Mouse (Mus musculus) midbrain, embryonic 11.5 days (tissue): ENCODE results near the gene E2f7. TPM values are rescaled to one million over a fixed set of nuclear protein-coding genes. Genes with fewer than 3 reads are reported as not detected.

ENCODE experiments used
- ATAC-seq: fragments of 200-750 bp; cut with Nextera tagmentation; 2 replicates; pipeline ENCODE4 v1.8.0; 2017; ENCODE audit warnings: moderate TSS enrichment, moderate library complexity; ENCODE audit not compliant: low FRiP score
- DNase-seq: peaks from one replicate; pipeline ENCODE4 v3.0.0; 2015; ENCODE audit warnings: low spot score; ENCODE audit errors: missing footprints
- H3K27ac ChIP-seq: fragments of 300-500 bp; sonication (generic); 2 replicates; pipeline ENCODE4 v1.5.1; 2014; ENCODE audit warnings: low read depth, low read length
- H3K27me3 ChIP-seq: fragments of 300-500 bp; sonication (generic); 2 replicates; pipeline ENCODE4 v1.6.1; 2014; ENCODE audit warnings: mild to moderate bottlenecking, low read length, moderate library complexity, mixed read lengths; ENCODE audit not compliant: control insufficient read depth, insufficient read depth
- H3K36me3 ChIP-seq: fragments of 300-500 bp; sonication (generic); 2 replicates; pipeline ENCODE4 v1.6.1; 2014; ENCODE audit warnings: mild to moderate bottlenecking, low read length, moderate library complexity, mixed read lengths; ENCODE audit not compliant: control insufficient read depth, insufficient read depth
- H3K4me1 ChIP-seq: fragments of 300-500 bp; sonication (generic); 2 replicates; pipeline ENCODE4 v1.6.1; 2014; ENCODE audit warnings: low read length; ENCODE audit not compliant: control insufficient read depth, insufficient read depth
- H3K4me2 ChIP-seq: fragments of 300-500 bp; sonication (generic); 2 replicates; pipeline ENCODE4 v1.6.1; 2014; ENCODE audit warnings: mild to moderate bottlenecking, moderate library complexity
- H3K4me3 ChIP-seq: fragments of 300-500 bp; sonication (generic); 2 replicates; pipeline ENCODE4 v1.5.1; 2014; ENCODE audit warnings: low read depth, low read length
- H3K9ac ChIP-seq: fragments of 300-500 bp; sonication (generic); 2 replicates; pipeline ENCODE4 v1.6.1; 2014; ENCODE audit warnings: low read length
- H3K9me3 ChIP-seq: fragments of 300-500 bp; sonication (generic); 2 replicates; pipeline ENCODE4 v1.6.1; 2016; ENCODE audit warnings: low read length; ENCODE audit not compliant: control insufficient read depth
- WGBS: fragments of 180-500 bp; shearing (Covaris S2); extraction: QIAGEN DNeasy Blood & Tissue Kit; methylation state at CpG from one replicate; pipeline ENCODE4 v1.1.7; 2014; 5-methylcytosine and 5-hydroxymethylcytosine counted together
- polyA plus RNA-seq: library from polyadenylated mRNA; unstranded; fragments of >200 nt; fragmentation: Nextera tagmentation; extraction: Ambion mirVana; gene quantifications from 2 replicates; pipeline ENCODE4 v1.2.1, GENCODE M21; 2014

Gene E2f7
- polyA plus RNA-seq, result 31.3 and 35.9 TPM in 2 replicates

DNA sequence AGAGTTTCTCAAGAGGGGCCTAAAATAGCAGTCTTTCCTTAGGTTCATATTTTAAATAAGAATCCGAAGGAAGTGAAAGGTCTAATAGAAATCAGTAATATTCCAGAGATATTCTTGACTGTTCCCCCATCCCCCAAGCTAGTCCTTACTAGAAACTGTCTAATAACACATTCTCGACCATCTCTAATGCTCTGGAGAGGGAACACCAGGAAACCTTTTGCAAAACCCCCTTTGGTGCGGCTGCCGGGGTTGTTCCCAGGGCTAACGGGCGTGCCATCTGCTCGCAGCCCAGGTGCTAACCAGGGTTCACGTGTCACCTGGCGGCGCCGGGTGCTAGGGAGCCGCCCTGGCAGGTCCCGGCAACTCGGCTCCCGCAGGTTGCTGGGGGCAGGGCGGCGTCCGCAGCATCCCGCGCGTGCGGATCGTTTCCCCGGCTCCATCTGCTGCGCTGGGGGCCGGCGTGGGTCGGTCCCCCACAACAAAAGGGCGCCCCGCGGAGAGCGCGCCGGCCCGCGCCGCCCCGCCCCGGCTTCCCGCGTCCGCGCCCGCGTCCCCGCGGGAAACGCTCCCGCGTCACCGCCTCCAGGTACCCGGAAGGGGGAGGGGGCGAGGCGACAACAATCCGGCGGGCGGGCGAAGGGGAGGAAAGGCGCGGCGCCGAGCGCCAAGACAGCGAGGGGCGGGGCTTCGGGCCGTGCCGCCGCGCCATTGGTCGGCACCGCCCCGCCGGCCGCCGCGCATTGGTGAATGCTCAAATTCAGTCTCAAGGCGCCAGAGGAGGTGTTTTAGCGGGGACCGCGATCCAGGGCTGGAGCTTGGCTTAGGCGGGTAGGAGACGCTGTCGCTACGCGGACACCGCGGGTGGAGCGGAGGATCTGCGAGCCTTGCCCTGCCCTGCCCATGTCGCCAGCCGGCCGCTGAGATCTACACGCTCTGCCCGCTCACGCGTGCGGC is at the start of gene E2f7:
TSS of gene E2f7 (plus strand) at position 754 of the 954 bp plus-strand sequence.
- H3K4me2 ChIP-seq, result peak within 1 kb of the TSS; percentile 47
- peak within 1 kb of the TSS; percentile 40; the same call in 1 of the 2 replicates for H3K27ac ChIP-seq
- H3K36me3 ChIP-seq, result peaks cover 10% of the 10 kb centered on the region
- ATAC-seq (peak; percentile 98), DNase-seq (peak; percentile 99)
- H3K4me1 ChIP-seq, result peaks cover 10% of the 10 kb centered on the region
- H3K27me3 ChIP-seq, result no peaks in the 10 kb centered on the region
- under 1% methylated on average over 82 of the region's 98 CpGs for WGBS
- H3K4me3 ChIP-seq, result peak within 1 kb of the TSS; percentile 50
- H3K9ac ChIP-seq, result peak within 1 kb of the TSS; percentile 71
- no peaks in the 10 kb centered on the region for H3K9me3 ChIP-seq

DNA sequence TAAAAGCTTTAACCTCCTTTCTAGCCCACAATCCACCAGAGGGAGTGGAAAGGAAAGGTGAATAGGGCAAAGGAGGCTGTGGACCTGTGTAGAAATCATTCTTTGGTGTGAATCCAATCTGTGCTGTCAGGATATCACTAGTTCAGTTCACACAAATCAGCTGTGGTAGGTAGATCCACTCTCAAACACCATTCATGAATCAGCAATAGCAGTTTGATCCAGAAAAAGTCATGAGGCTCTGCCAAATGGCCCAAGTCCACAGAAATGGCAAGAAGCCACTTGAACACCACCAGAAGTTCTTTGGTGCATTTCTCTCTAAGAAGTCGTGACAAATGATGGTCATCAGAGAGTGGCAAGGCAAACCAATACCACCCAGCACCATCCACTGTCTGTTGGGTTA is 44.0 kb upstream of the E2f7 start:
- WGBS, result 72% methylated on average over 1 of the region's 1 CpGs
- Histone ChIP-seq H3K4me1 (no peaks in the 10 kb centered on the region), H3K27me3 (no peaks in the 10 kb centered on the region), H3K4me2 (no peak overlapping the region), H3K27ac (no peak overlapping the region), H3K36me3 (no peaks in the 10 kb centered on the region), H3K9ac (no peak overlapping the region), H3K4me3 (no peak overlapping the region), H3K9me3 (no peaks in the 10 kb centered on the region)
- ATAC-seq (no peak), DNase-seq (no peak)

DNA sequence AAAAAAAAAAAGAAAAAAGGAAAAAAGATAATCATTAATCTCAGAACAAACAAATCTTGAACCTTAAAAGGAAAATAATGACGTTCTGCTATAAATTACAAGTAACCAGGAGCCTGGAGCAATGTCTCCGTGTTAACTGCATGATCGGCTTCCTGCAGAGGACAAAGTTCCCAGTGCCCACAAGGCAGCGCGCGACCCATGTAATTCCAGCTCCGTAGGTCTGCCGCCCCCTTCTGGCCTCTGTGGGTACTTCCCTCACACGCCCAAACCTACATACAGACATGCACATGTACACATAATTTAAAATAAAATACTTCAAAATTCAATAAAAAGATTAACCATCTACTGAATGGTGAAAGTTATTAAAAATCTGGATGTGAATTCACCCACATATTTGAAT is 39.6 kb upstream of the E2f7 start:
- no peaks in the 10 kb centered on the region for H3K9me3 ChIP-seq
- ATAC-seq (no peak), DNase-seq (peak; percentile 88)
- no peaks in the 10 kb centered on the region for H3K27me3 ChIP-seq
- no peak overlapping the region for H3K4me2 ChIP-seq
- no peaks in the 10 kb centered on the region for H3K36me3 ChIP-seq
- H3K9ac ChIP-seq, result no peak overlapping the region
- H3K4me3 ChIP-seq, result no peak overlapping the region
- WGBS, result 46% methylated on average over 9 of the region's 9 CpGs
- no peak overlapping the region for H3K27ac ChIP-seq
- H3K4me1 ChIP-seq, result no peaks in the 10 kb centered on the region

DNA sequence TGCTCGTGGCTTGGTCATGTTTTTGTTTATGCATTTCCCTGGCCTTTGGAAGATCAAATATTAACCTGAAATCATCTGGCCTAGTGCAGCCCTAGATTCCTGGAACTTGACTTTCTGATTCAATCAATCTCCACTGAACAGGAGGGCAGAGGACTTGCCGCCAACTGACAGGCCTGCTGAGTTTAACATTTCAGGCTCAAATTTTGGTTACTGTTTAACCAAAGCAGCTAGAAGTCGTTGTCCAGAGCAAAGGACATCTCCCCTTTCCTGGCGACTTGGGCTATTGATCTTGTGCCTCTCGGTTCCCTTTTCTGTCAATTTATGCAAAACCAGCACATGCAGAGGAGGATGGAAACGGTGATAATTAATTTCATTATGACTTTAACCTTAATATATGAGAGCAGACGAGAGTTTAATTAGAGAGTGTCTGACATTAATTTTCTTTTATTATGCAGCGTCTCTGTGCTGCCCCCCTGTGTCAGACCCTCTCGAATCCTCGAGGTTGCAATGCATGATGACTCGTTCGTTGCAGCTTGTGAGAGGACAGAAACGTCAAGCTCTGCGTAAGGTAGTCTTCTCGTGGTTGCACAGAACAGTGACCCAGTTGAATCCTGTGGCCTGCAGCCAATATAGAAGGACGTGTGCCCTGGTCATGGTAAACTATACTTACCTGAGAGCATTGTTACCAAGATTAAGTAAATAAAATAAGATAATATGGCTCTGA is 37.7 kb upstream of the E2f7 start:
- ATAC-seq (no peak), DNase-seq (no peak)
- Histone ChIP-seq H3K4me2 (no peak overlapping the region), H3K9me3 (no peaks in the 10 kb centered on the region), H3K9ac (no peak overlapping the region), H3K4me1 (no peaks in the 10 kb centered on the region), H3K27ac (no peak overlapping the region), H3K36me3 (no peaks in the 10 kb centered on the region), H3K4me3 (no peak overlapping the region), H3K27me3 (no peaks in the 10 kb centered on the region)
- 73% methylated on average over 16 of the region's 16 CpGs for WGBS

DNA sequence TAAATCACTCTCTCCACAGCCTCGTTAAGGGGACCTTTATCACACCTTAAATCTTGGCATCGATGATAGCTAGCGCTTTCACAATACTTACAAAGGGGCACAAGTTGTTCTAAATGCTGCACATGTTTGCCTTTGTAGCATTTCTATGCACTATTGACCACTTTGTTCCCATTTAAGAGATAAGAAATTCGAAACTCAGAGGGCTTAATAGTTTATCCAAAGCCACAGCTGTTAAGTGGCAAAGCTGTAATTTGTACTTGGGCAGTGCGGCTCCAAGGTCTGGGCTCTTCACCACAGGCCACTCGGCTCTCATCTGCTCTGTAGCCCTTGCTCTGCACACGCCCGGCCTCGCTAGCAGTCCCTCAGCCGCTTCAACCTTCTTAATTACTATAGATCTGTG is 28.4 kb upstream of the E2f7 start:
- Histone ChIP-seq H3K9me3 (no peaks in the 10 kb centered on the region), H3K4me2 (no peak overlapping the region), H3K27me3 (no peaks in the 10 kb centered on the region), H3K27ac (no peak overlapping the region), H3K9ac (no peak overlapping the region), H3K4me3 (no peak overlapping the region), H3K36me3 (no peaks in the 10 kb centered on the region), H3K4me1 (no peaks in the 10 kb centered on the region)
- ATAC-seq (no peak), DNase-seq (no peak)
- 74% methylated on average over 10 of the region's 10 CpGs for WGBS

DNA sequence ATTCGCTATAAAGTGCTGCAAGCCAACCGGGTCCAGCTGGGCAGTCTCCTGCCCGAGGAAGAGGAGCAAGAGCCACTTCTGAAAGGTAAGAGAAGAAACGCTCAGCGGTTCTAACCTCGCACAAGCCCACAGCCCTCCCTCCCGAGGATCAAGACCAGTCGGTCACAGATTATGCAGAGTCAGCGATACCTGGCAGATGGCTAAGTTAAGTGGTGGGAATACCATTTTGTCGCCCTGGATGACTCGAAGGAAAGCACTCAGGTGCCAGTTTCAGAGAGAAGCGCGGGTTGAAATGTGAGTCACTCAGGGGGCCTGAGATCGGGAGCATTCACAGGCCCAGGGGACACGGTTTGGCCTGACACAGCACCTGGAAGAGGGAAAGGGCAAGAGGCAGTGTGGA is 18.8 kb upstream of the E2f7 start:
- H3K36me3 ChIP-seq, result no peaks in the 10 kb centered on the region
- H3K27me3 ChIP-seq, result no peaks in the 10 kb centered on the region
- H3K27ac ChIP-seq, result no peak overlapping the region
- H3K4me2 ChIP-seq, result no peak overlapping the region
- DNase-seq (no peak), ATAC-seq (no peak)
- H3K9ac ChIP-seq, result no peak overlapping the region
- H3K4me3 ChIP-seq, result no peak overlapping the region
- no peaks in the 10 kb centered on the region for H3K9me3 ChIP-seq
- H3K4me1 ChIP-seq, result no peaks in the 10 kb centered on the region
- WGBS, result 84% methylated on average over 15 of the region's 15 CpGs

DNA sequence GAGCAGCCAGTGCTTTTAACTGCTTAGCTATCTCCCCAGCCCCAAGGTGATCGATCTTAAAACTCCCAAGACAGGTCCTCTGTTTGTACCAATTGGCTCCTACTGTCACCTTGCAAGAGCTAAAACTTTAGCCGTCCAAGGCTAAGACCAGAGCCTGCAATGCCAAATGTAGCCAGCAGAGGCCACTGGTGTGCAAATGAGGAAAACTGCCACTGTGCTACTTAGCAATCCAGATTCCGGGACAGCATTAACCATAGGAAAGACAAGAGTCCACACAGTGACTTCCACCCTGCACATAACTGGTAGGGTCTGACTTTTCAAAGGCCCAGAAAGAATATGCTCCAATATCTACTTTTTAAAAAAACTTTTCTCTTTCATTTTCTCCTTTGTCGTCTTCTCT is 17.4 kb upstream of the E2f7 start:
- Histone ChIP-seq H3K9me3 (no peaks in the 10 kb centered on the region), H3K36me3 (no peaks in the 10 kb centered on the region), H3K9ac (no peak overlapping the region), H3K4me1 (no peaks in the 10 kb centered on the region), H3K27ac (no peak overlapping the region), H3K4me3 (no peak overlapping the region), H3K4me2 (no peak overlapping the region), H3K27me3 (no peaks in the 10 kb centered on the region)
- ATAC-seq, result no peak
- peak; percentile 96 for DNase-seq
- WGBS, result 63% methylated on average over 4 of the region's 4 CpGs

DNA sequence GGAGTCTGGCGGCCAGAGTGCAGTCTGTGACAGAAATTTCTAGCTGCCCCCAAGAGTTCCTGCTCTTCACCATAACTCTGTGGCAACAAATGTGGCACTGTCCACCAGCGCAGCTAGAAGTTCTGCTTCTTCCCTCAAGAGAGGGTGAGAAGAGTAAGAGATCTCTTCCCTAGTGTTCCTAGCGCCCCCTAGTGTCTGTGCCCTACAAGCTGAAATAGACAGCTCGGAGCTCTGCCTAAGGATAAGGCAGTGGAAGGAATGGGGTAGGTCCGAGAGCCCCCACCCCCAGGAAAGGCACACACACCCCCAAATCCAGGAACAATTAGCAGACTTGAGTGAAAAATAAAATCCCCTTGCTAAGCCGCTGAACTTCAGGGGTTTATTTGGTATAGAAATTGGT is 11.9 kb upstream of the E2f7 start:
- peak; percentile 91 for DNase-seq
- Histone ChIP-seq H3K4me1 (no peaks in the 10 kb centered on the region), H3K27ac (no peak overlapping the region), H3K9ac (no peak overlapping the region), H3K9me3 (no peaks in the 10 kb centered on the region), H3K27me3 (no peaks in the 10 kb centered on the region), H3K4me2 (no peak overlapping the region), H3K4me3 (no peak overlapping the region), H3K36me3 (no peaks in the 10 kb centered on the region)
- WGBS, result 22% methylated on average over 6 of the region's 6 CpGs
- peak; percentile 83 for ATAC-seq

DNA sequence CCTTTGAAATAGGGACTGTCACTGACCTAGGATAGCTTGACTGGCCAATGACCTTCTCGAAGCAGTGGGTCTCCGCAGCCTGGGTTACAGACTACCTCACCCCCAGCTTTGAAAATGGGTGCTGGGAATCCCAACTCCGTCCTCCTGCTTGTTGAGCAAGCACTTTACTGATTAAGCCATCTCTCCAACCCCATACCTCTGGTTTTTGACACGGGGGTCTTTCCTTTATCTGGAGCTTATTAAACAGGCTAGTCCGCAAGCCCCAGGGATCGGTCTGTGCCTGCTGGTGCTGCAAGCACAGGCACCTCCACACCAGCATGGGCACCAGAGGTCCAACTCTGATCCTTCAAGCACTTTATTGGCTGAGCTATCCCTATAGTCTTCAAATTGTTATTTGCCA is 1.5 kb upstream of the E2f7 start:
- DNase-seq, result no peak
- no peaks in the 10 kb centered on the region for H3K9me3 ChIP-seq
- H3K36me3 ChIP-seq, result no peaks in the 10 kb centered on the region
- H3K9ac ChIP-seq, result no peak overlapping the region
- peaks cover 10% of the 10 kb centered on the region for H3K4me1 ChIP-seq
- no peak overlapping the region for H3K4me2 ChIP-seq
- WGBS, result 79% methylated on average over 6 of the region's 6 CpGs
- H3K27me3 ChIP-seq, result no peaks in the 10 kb centered on the region
- no peak overlapping the region for H3K27ac ChIP-seq
- no peak overlapping the region for H3K4me3 ChIP-seq
- no peak for ATAC-seq
